Mouse (Mus musculus): ENCODE results near the gene Gm3415. TPM values are rescaled to one million over a fixed set of nuclear protein-coding genes. Genes with fewer than 3 reads are reported as not detected.
"Not testable (repeated sequence)": the region's sequence is repeated elsewhere in the genome, so short reads cannot be mapped to it uniquely, and the experiment has no call there.

Gene Gm3415
- not detected in 2 replicates for total RNA-seq (2014; rRNA removed)
- not detected in 2 replicates for polyA plus RNA-seq (2015; fragmentation: Nextera tagmentation; extraction: Ambion mirVana)

DNA sequence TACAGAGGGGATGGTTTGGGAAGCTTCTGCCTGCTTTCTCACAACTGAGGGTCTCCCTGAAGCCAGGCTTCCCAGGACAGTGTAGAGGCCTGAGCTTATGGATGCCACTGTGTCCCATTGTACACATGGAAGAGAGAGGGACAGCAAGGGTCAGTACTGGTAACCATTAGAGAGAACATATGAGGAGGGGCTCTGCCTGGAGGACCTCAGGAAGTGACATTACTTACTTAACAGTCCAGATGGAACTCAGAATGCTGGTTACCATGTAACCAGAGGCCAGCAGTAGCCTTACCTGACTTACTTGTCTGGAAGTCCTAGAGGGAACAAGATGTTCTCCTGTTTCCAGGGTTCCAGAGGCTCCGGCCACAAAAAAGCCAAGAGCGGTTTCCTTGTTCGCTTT lies at the start of gene Gm3415:
TSS of gene Gm3415 (plus strand) at position 301 of the 400 bp plus-strand sequence.
- not testable (repeated sequence) for H3K9ac ChIP-seq (replicated peaks; ENCODE audit: low read length)

DNA sequence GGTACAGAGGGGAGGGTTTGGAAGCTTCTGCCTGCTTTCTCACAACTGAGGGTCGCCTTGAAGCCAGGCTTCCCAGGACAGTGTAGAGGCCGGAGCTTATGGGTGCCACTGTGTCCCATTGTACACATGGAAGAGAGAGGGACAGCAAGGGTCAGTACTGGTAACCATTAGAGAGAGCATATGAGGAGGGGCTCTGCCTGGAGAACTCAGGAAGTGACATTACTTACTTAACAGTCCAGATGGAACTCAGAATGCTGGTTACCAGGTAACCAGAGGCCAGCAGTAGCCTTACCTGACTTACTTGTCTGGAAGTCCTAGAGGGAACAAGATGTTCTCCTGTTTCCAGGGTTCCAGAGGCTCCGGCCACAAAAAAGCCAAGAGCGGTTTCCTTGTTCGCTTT lies 42.1 kb upstream of the Gm3415 start, which contains the start of gene Gm3402:
TSS of gene Gm3402 (plus strand) at position 301 of the 400 bp plus-strand sequence.
- not testable (repeated sequence) for H3K27me3 ChIP-seq (ENCODE audit: insufficient read depth, low read length); DNase-seq (ENCODE audit: low spot score); H3K36me3 ChIP-seq (ENCODE audit: insufficient read depth, low read length); H3K4me1 ChIP-seq (ENCODE audit: insufficient read depth, low read length); H3K4me2 ChIP-seq (ENCODE audit: low read depth, low read length); ATAC-seq; H3K4me3 ChIP-seq (ENCODE audit: low read length); H3K9ac ChIP-seq (replicated peaks; ENCODE audit: low read length); H3K9me3 ChIP-seq (ENCODE audit: low read length); H3K27ac ChIP-seq
- no CpG with 5 or more reads among the region's 5 CpGs for WGBS

More for the DNA sequence above, at the start of gene Gm3415:
- WGBS: no CpG with 5 or more reads among the region's 3 CpGs
- not testable (repeated sequence) for H3K4me1 ChIP-seq (ENCODE audit: insufficient read depth, low read length); H3K9me3 ChIP-seq (ENCODE audit: low read length); H3K36me3 ChIP-seq (ENCODE audit: insufficient read depth, low read length); ATAC-seq; H3K4me3 ChIP-seq (ENCODE audit: low read length); H3K4me2 ChIP-seq (ENCODE audit: low read depth, low read length); H3K27me3 ChIP-seq (ENCODE audit: insufficient read depth, low read length); H3K27ac ChIP-seq; DNase-seq (ENCODE audit: low spot score)

DNA sequence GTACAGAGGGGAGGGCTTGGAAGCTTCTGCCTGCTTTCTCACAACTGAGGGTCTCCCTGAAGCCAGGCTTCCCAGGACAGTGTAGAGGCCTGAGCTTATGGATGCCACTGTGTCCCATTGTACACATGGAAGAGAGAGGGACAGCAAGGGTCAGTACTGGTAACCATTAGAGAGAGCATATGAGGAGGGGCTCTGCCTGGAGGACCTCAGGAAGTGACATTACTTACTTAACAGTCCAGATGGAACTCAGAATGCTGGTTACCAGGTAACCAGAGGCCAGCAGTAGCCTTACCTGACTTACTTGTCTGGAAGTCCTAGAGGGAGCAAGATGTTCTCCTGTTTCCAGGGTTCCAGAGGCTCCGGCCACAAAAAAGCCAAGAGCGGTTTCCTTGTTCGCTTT lies 30.4 kb upstream of the Gm3415 start, which contains the start of gene Gm3404:
TSS of gene Gm3404 (plus strand) at position 301 of the 400 bp plus-strand sequence.
- not testable (repeated sequence) for H3K4me3 ChIP-seq (ENCODE audit: low read length); H3K27me3 ChIP-seq (ENCODE audit: insufficient read depth, low read length); H3K9me3 ChIP-seq (ENCODE audit: low read length); H3K4me1 ChIP-seq (ENCODE audit: insufficient read depth, low read length); H3K36me3 ChIP-seq (ENCODE audit: insufficient read depth, low read length); DNase-seq (ENCODE audit: low spot score); ATAC-seq; H3K27ac ChIP-seq; H3K4me2 ChIP-seq (ENCODE audit: low read depth, low read length); H3K9ac ChIP-seq (replicated peaks; ENCODE audit: low read length)
- WGBS: 100% methylated on average over 1 of the region's 3 CpGs

DNA sequence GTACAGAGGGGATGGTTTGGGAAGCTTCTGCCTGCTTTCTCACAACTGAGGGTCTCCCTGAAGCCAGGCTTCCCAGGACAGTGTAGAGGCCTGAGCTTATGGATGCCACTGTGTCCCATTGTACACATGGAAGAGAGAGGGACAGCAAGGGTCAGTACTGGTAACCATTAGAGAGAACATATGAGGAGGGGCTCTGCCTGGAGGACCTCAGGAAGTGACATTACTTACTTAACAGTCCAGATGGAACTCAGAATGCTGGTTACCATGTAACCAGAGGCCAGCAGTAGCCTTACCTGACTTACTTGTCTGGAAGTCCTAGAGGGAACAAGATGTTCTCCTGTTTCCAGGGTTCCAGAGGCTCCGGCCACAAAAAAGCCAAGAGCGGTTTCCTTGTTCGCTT lies 18.6 kb upstream of the Gm3415 start, which contains the start of gene Gm3409:
TSS of gene Gm3409 (plus strand) at position 301 of the 400 bp plus-strand sequence.
- WGBS: 100% methylated on average over 3 of the region's 3 CpGs
- not testable (repeated sequence) for H3K9me3 ChIP-seq (ENCODE audit: low read length); H3K4me3 ChIP-seq (ENCODE audit: low read length); H3K4me1 ChIP-seq (ENCODE audit: insufficient read depth, low read length); H3K27ac ChIP-seq; DNase-seq (ENCODE audit: low spot score); H3K36me3 ChIP-seq (ENCODE audit: insufficient read depth, low read length); H3K4me2 ChIP-seq (ENCODE audit: low read depth, low read length); H3K27me3 ChIP-seq (ENCODE audit: insufficient read depth, low read length); H3K9ac ChIP-seq (replicated peaks; ENCODE audit: low read length); ATAC-seq

DNA sequence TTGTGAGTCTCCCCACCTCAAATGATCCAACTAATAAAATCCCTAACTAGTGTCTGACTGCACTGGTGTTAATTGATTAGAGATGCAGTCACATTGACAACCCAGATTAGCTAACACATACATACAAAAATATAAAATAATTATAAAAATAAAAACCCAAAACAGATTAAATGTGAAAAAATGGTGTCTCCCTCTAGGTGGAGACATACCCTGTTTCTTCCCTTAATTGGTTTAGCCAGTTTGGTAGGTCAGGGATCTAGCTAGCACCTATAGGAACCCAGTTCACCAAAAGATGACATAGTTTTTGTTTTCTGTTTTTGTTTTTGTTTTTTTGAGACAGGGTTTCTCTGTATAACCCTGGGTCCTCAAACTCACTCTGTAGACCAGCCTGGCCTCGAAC lies 8.3 kb downstream of the Gm3415 start:
- Histone ChIP-seq H3K36me3 (ENCODE audit: insufficient read depth, low read length) (no peaks in the 10 kb centered on the region), H3K9me3 (ENCODE audit: low read length) (no peaks in the 10 kb centered on the region), H3K9ac (replicated peaks; ENCODE audit: low read length) (no peak overlapping the region), H3K27me3 (ENCODE audit: insufficient read depth, low read length) (no peaks in the 10 kb centered on the region), H3K4me1 (ENCODE audit: insufficient read depth, low read length) (no peaks in the 10 kb centered on the region), H3K27ac (no peak overlapping the region), H3K4me3 (ENCODE audit: low read length) (no peak overlapping the region), H3K4me2 (ENCODE audit: low read depth, low read length) (no peak overlapping the region)
- 89% methylated on average over 1 of the region's 1 CpGs for WGBS
- ATAC-seq: no peak
- no peak for TF ChIP-seq CTCF (IDR thresholded peaks at IDR 0.05; ENCODE audit: low read depth)
- DNase-seq (ENCODE audit: low spot score): no peak

DNA sequence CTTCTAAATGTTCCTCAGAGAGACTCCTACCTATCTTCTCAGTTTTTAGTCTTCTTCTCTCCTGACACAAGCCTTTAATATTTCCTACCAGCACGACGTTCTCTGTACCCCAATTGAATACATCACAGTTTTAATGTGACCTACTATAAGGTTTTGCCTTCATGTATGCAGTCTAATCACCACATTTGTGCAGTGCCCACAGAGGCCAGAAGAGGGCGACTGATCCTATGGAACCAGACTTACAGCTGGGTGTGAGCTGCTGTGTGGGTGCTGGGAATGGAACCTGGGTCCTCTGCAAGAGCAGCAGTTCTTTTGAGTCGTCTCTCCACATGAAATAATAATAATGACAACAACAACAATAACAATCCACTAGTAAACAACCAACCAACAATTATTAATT lies 11.1 kb downstream of the Gm3415 start:
- Histone ChIP-seq H3K27me3 (ENCODE audit: insufficient read depth, low read length) (no peaks in the 10 kb centered on the region), H3K9ac (replicated peaks; ENCODE audit: low read length) (no peak overlapping the region), H3K4me2 (ENCODE audit: low read depth, low read length) (no peak overlapping the region), H3K4me1 (ENCODE audit: insufficient read depth, low read length) (no peaks in the 10 kb centered on the region), H3K9me3 (ENCODE audit: low read length) (no peaks in the 10 kb centered on the region), H3K36me3 (ENCODE audit: insufficient read depth, low read length) (no peaks in the 10 kb centered on the region), H3K4me3 (ENCODE audit: low read length) (no peak overlapping the region), H3K27ac (no peak overlapping the region)
- WGBS: 65% methylated on average over 4 of the region's 4 CpGs
- ATAC-seq (no peak), DNase-seq (ENCODE audit: low spot score) (peak; percentile 16)
- peak; percentile 43; the same call in 1 of the 2 replicates for TF ChIP-seq CTCF (IDR thresholded peaks at IDR 0.05; ENCODE audit: low read depth)

DNA sequence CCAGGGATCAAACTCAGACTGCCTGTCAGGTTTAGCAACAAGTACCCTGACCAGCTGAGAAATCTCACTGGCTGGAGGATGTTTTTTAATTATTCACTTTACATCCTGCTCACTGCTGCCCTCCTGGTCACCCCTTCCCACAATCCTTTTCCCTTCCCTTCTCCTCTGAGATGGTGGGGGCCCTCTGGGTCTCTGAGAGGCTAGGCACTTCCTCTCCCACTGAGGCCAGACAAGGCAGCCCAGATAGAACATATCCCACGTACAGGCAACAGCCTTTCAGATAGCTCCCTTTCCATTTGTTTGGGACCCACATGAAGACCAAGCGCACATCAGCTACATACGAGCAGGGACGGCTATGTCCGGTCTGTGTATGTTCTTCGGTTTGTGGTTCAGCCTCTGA lies 14.2 kb downstream of the Gm3415 start:
- not testable (repeated sequence) for H3K36me3 ChIP-seq (ENCODE audit: insufficient read depth, low read length); H3K4me1 ChIP-seq (ENCODE audit: insufficient read depth, low read length); H3K4me2 ChIP-seq (ENCODE audit: low read depth, low read length); ATAC-seq; H3K9ac ChIP-seq (replicated peaks; ENCODE audit: low read length); H3K27me3 ChIP-seq (ENCODE audit: insufficient read depth, low read length); H3K4me3 ChIP-seq (ENCODE audit: low read length); DNase-seq (ENCODE audit: low spot score); H3K9me3 ChIP-seq (ENCODE audit: low read length); H3K27ac ChIP-seq
- 91% methylated on average over 6 of the region's 6 CpGs for WGBS

DNA sequence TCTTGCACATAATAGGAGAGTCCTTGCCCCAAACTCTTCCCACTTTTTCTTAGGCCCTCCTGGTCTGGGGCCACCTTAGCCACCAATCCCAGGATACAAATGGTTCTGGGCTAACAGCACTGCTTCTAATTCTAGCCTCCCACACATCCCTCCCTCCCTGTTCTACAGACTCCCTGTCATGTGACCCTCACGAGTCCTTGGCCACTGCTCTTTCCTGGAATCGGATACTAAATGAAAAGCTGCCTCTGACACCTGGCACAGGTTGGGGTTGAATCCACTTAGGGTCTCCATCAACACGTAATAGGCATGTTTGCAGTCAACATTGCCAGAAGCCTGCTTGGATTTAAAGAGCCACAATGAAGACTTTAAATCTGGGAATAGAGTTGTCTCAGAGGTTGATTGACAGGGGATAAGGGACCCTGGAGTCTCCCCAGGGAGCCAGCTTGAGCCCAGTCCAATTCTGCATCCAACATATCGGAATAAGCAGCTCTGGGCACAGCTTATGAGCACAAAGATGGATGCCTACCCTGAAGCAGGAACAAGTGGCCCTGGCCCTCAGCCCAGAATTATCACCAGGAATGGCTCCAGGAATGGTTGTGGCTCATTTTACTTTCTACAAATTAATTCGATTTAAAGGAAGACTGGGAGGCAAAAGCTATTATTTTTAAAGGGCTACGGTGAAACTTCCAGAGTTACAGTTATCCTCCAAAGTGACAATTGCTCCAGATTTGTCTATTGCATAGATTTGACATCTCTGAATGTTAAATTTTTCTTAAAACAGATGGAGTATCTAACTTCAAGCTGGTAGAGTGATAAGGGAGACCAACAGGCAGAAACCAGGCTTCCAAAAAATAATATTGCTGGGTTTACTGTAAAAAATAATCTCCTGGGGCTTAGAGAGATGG lies 16.1 kb downstream of the Gm3415 start:
- H3K4me3 ChIP-seq (ENCODE audit: low read length); H3K27me3 ChIP-seq (ENCODE audit: insufficient read depth, low read length); H3K4me2 ChIP-seq (ENCODE audit: low read depth, low read length); H3K36me3 ChIP-seq (ENCODE audit: insufficient read depth, low read length); H3K9ac ChIP-seq (replicated peaks; ENCODE audit: low read length); H3K4me1 ChIP-seq (ENCODE audit: insufficient read depth, low read length); H3K9me3 ChIP-seq (ENCODE audit: low read length); H3K27ac ChIP-seq: not testable (repeated sequence)
- ATAC-seq (peak; percentile 56; the same call in 1 of the 2 replicates), DNase-seq (ENCODE audit: low spot score) (peak; percentile 36)
- WGBS: 37% methylated on average over 6 of the region's 6 CpGs

DNA sequence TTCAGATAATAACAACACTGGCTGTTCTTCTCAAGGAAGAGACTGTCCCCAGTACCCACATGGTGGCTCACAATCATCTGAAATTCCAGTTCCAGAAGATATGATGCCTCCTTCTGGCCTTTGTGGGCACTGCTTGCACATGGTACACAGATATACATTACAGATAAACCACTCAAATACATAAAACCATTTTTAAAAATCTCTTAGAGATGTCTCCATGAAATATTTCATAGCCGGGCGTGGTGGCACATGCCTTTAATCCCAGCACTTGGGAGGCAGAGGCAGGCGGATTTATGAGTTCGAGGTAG lies 16.8 kb downstream of the Gm3415 start:
- not testable (repeated sequence) for H3K4me1 ChIP-seq (ENCODE audit: insufficient read depth, low read length); DNase-seq (ENCODE audit: low spot score); H3K36me3 ChIP-seq (ENCODE audit: insufficient read depth, low read length); H3K27me3 ChIP-seq (ENCODE audit: insufficient read depth, low read length); H3K4me3 ChIP-seq (ENCODE audit: low read length); H3K27ac ChIP-seq; H3K9me3 ChIP-seq (ENCODE audit: low read length); H3K4me2 ChIP-seq (ENCODE audit: low read depth, low read length); H3K9ac ChIP-seq (replicated peaks; ENCODE audit: low read length); ATAC-seq
- WGBS: 94% methylated on average over 4 of the region's 4 CpGs
